Mouse (Mus musculus) spleen, postnatal 10 days (tissue): ENCODE data around the gene Rgs13.

Source experiments
- DNase-seq, 2 experiments: peaks; one replicate each; pipeline ENCODE4 v3.0.0; 2021 to 2022; ENCODE audit warnings: low spot score in 2 of 2

Gene Rgs13

GRCm38 (mm10) chr1:144177166-144177565, at the start of gene Rgs13:
TSS of gene Rgs13 (minus strand) at chr1:144177372.
- DNase-seq = no peak

DNA sequence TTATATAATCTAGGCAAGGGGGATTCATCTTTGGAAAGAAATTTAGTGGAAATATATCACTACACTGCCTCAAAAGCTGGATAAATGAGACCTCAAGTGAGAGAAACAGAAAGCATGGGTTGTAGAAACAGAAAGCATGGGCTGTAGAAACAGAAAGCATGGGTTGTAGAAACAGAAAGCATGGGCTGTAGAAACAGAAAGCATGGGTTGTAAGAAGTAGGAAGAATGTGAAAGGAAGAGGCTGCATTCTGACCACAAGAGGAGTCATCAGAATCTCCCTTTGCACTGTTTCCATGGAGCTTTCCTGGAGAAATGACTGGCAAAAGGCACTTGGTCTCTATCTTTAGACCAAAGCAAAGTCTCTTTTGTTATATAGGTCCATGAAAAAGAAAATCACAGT, 38.1 kb upstream of the Rgs13 start:
- DNase-seq = no peak

DNA sequence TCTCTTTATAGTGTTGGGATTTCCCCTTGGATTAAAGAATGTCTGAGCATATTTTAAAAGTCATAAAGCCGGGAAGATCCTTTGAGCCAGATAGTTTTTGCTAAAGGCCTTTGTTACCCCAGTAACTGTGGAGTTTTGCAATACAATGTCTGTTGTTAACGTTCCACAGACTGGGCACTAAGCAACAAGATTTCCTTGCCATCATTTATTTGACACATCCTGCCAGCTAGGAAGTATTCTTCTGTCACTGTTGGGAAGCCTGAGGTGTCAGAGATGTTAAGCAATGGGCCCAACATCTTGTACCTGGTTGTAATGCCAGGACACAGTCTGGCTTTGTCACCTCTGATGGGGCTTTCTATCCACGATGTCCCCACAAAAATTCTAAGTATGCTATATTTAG, 33.7 kb upstream of the Rgs13 start:
- no peak for DNase-seq

- DNase-seq = no peak
Observed at GRCm38 (mm10) chr1:144206281-144207061, 29.3 kb upstream of the Rgs13 start.

GRCm38 (mm10) chr1:144204766-144205165, 27.6 kb upstream of the Rgs13 start:
- no peak for DNase-seq

GRCm38 (mm10) chr1:144202939-144203338, 25.8 kb upstream of the Rgs13 start:
- no peak for DNase-seq

DNA sequence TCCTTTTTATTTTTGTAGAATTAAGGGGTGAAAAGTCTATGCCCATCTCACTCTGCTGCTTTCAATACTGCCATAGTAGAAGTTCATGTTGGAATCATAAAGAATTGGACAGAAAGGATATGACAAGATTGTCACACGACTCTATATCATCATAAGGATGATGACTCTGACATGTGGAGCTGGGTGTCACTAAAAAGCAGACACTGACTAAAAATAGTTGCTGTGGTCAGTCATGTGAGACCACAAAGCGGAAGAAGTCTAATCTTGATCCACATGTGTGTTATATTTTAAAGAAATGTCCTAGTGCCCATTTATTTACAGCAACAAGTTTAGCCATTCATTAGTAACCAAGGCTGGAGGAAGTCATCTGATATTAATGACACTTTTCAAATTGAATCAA, 23.3 kb upstream of the Rgs13 start:
- DNase-seq = no peak

DNA sequence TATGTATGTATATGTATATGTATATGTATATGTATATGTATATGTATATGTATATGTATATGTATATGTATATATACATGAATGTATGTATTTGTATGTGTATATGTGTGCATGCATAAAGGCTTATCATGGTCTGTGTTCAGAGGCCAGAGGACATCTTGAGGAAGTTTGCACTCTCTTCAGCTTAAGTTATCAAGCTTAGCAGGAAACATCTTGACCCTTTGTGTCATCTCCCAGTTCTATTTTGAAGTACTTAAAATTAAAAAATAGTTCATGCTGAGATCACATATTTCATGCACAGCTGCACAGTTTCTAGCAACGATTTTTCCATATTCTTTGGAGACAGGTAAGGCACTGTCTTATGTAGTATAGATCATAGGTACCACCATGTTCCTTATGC, 22.4 kb upstream of the Rgs13 start:
- DNase-seq = no peak

DNA sequence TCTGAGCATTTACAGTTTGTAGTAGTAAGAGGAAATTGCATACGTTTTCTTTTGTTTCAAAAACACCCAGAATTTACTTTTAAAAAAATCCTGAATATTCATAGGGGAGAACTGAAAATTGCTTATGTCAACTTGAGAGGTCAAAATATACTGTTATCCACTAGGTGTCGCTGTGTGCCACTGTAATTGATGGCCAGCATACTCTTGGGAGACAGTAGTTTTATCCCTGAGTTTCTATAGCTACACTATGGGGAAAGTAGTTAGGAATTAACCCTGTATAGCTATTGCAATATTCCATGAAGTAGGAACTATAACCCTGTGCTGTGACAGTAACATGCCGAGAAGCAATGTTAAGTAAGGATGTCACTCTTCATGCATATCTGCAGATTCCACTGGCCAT, 20.5 kb upstream of the Rgs13 start:
- DNase-seq = peak in 1 of 2 experiments; percentile 41

- DNase-seq = no peak
Observed at GRCm38 (mm10) chr1:144186655-144187396, 9.7 kb upstream of the Rgs13 start.

DNA sequence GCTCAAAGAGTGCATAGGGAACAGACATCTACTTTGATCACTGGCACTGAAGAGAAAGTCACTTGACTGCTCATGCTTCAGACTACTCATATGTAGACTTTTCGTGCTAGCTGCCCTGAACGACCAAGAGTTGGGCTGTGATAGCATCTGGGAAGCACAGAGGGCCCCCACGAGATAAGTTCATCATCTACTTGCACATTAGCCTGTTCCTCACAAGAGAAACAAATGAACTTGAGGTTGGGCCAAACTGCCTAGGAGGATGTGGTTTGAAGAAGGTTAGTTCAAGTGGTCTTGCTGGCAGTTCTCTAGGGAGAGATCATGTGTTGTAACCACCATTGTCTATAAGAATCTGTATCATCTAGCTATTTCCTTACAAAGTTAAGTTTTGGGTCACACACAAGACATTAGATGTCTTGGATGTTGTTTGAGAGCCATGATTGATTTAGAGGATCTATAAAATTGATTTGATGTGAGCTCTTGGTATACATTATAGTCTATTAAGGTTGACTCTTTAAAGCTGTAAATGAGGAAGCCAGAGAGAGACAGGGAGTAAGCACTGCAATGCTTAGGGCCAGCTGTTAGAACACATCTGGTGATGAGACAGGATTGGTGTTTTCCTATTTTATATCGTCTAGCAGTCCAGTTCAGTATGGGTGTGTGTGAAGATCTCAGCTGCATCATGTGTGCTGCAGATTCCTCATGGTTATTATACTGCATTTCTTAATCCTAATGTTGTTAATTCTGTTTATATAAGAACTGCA, 8.0 kb upstream of the Rgs13 start:
- no peak for DNase-seq

- no peak for DNase-seq
Observed at GRCm38 (mm10) chr1:144183622-144184021, 6.5 kb upstream of the Rgs13 start.

- DNase-seq = no peak
Observed at GRCm38 (mm10) chr1:144179559-144179958, 2.4 kb upstream of the Rgs13 start.

DNA sequence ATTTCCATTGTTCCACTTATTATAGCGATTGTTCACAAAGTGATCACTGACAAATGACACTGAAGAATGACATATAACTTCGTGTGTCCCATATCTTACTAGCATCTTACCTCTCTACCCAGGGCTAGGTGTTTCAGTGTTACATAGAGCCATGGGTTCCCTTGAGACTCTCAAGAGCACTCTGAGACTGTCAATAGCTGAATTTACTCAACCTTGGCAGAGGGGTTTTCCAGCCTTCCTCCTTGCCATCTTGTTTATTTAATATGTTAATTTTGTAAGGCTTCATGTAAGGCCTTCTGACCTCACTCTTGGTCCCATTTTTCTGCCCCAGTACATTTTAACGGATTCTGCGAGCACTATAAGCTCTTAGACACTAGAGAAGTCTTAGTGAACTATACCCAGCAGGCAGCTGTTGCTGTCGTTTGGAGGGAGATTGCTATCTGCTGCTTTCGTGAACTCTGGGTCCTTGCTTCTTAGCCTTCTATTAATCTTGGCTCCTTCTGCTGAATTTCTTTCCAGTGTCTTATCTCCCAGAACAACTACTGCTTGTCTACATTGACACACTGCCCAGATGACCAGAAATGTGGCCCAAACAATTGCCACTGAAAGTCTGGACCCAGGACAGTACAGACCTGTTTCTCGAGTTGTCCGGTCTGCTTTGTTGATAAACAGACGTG, 1.2 kb upstream of the Rgs13 start:
- no peak for DNase-seq

GRCm38 (mm10) chr1:144177620-144178019, 448 bp upstream of the Rgs13 start:
- no peak for DNase-seq

DNA sequence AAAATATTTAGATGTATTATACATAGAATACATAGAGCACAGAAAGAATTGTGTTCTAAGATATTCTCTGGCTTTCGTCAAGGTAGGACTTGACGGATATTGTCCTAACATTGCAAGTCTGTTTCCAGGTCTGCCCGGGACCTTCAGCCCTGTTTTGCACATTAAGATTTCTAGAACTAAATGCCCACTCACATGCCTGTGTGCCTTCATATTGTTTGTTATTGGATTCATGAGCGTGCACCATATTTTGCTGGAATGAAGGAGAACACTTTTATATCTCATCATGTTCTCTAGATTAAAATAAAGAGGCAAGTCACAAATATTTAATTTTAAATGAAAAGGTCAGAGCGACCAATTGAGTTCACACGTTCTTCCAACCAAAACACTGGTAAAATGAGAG, 2.4 kb downstream of the Rgs13 start:
- no peak for DNase-seq

GRCm38 (mm10) chr1:144173568-144174036, 3.6 kb downstream of the Rgs13 start:
- DNase-seq = no peak

DNA sequence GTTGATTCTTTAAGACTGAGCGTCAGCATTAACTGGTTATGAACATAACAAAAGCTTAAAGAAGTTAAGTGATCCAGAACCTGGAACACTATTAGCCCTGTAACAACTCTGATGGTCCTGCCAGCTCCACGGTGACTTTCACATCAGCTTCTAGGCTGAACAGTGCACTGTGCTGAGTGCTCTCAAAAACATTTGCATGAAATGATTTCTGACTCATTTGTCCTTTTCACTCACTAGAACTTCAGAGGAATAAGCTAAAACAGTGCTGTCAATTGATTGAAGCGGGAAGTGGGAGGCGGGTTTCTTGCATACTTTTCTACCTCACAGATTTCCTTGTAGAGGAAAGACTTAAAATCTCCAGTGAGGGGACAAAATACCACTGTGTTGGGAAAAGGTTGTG, 8.3 kb downstream of the Rgs13 start:
- no peak for DNase-seq

GRCm38 (mm10) chr1:144167761-144168160, 9.4 kb downstream of the Rgs13 start:
- no peak for DNase-seq

GRCm38 (mm10) chr1:144166897-144167296, 10.3 kb downstream of the Rgs13 start:
- no peak for DNase-seq

DNA sequence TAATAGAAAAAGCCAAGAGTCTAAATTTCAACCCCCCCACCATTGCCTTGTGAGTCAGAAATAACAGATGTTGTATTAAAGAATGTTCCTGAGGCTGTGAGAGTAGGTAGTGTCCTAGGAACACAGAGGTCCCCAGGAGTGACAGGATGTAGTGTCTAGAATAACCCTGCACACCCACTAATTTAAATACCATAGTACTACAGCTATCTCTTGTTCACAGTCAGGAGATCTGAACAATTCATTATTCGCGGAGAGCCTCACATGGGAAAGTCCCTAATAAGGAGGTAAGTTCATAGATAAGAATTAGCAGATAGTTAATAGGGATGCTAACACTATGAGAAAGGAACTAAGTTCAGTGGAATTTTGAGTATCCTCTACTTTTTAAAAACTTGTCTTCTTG, 10.9 kb downstream of the Rgs13 start:
- no peak for DNase-seq

GRCm38 (mm10) chr1:144152526-144152925, 24.6 kb downstream of the Rgs13 start:
- no peak for DNase-seq
